19 mouse cellular contexts compared by ENCODE assay signal in genomic region chr3:143147471-143147870, GRCm38 (mm10).
DNase-seq lines count a peak whose midpoint lies in the region; ATAC-seq and TF ChIP-seq lines count a peak whose summit lies in the region.
"Had no signal": no experiment of that assay in that cellular context is flagged by ENCODE, and none has a peak within 500 bp of the region (broad histone marks: within the 10 kb centered on the region; RNA-seq: fewer than 3 reads in every experiment).

No protein-coding gene starts in this region.

- no peaks in the 10 kb centered on the region for H3K79me2 ChIP-seq in CH12.LX (replicated peaks; ENCODE audit: control insufficient read depth, extremely low read depth, insufficient read depth, poor library complexity, severe bottlenecking)

- 53% methylated on average over 8 of the region's 8 CpGs for WGBS in hindbrain, embryonic 12.5 days
- 54% methylated on average over 8 of the region's 8 CpGs for WGBS in hindbrain, postnatal 0 days

- no peaks in the 10 kb centered on the region for H3K36me3 ChIP-seq in hindbrain, embryonic 12.5 days
- no peaks in the 10 kb centered on the region for H3K36me3 ChIP-seq in hindbrain, postnatal 0 days (ENCODE audit: insufficient read depth, low read length)
- H3K36me3 ChIP-seq in CH12.LX (replicated peaks in 1 of 2; ENCODE audit: control insufficient read depth in 1 of 2, insufficient read depth in 1 of 2, low read length in 1 of 2): no peaks in the 10 kb centered on the region
- H3K36me3 ChIP-seq: G1E; intestine, embryonic 15.5 days had no signal

- H3K4me1 ChIP-seq in hindbrain, embryonic 12.5 days: no peaks in the 10 kb centered on the region
- H3K4me1 ChIP-seq in hindbrain, postnatal 0 days (ENCODE audit: insufficient read depth, low read length): no peaks in the 10 kb centered on the region
- no peaks in the 10 kb centered on the region for H3K4me1 ChIP-seq in CH12.LX (ENCODE audit: control insufficient read depth in 1 of 2, insufficient read depth in 2 of 2)
- H3K4me1 ChIP-seq: intestine, embryonic 15.5 days had no signal

- H3K4me3 ChIP-seq in hindbrain, embryonic 12.5 days: no peak overlapping the region
- no peak overlapping the region for H3K4me3 ChIP-seq in hindbrain, postnatal 0 days (ENCODE audit: low read length)
- no peak overlapping the region for H3K4me3 ChIP-seq in CH12.LX (replicated peaks in 1 of 3; ENCODE audit: low read depth in 2 of 3, low read length in 2 of 3, poor library complexity in 1 of 3)
- H3K4me3 ChIP-seq: intestine, embryonic 15.5 days had no signal

- no peak for TF ChIP-seq RAD21 in CH12.LX (IDR thresholded peaks at IDR 0.05; ENCODE audit: low read depth, low read length)

- dilution Hi-C loops in CH12.LX (cut with MboI; ENCODE audit: extremely low pct_ligation_motif_present, extremely low pct_unique_long_range_greater_than_20kb, low sequenced_read_pairs): no loop called here

- no peaks in the 10 kb centered on the region for H3K27me3 ChIP-seq in hindbrain, embryonic 12.5 days
- H3K27me3 ChIP-seq in hindbrain, postnatal 0 days (ENCODE audit: insufficient read depth, low read length): no peaks in the 10 kb centered on the region
- H3K27me3 ChIP-seq in CH12.LX (replicated peaks): no peaks in the 10 kb centered on the region
- H3K27me3 ChIP-seq: intestine, embryonic 15.5 days had no signal

- DNase-seq in hindbrain, postnatal 0 days (ENCODE audit: low spot score): no peak
- DNase-seq in CH12.LX (ENCODE audit: extremely low read depth): peak; percentile 10
- peak; percentile 31 for DNase-seq in embryo, embryonic 10.5 days (ENCODE audit: low spot score)
- DNase-seq in adrenal gland, postnatal 10 days: no peak
- no peak for DNase-seq in urinary bladder, postnatal 10 days (ENCODE audit: low spot score)
- DNase-seq in adrenal gland, adult (ENCODE audit: inconsistent age in 2 of 2, low spot score in 1 of 2): no peak
- DNase-seq: adrenal gland, postnatal 36 days; cerebellum, adult 11 months; cerebellum, postnatal 25 days; gastrocnemius, postnatal 25 days; kidney, postnatal 14 days; liver; lung, adult 18-20 months; thymus, adult 18-20 months had no signal

- no peak for TF ChIP-seq EP300 in CH12.LX (IDR thresholded peaks at IDR 0.05; ENCODE audit: low read length)

- TF ChIP-seq POLR2A in CH12.LX (IDR thresholded peaks at IDR 0.05; ENCODE audit: low read depth, low read length): no peak

- no peak for TF ChIP-seq CTCF in hindbrain, postnatal 0 days (IDR thresholded peaks at IDR 0.05; ENCODE audit: low read depth)
- TF ChIP-seq CTCF in CH12.LX (conservative IDR thresholded peaks at IDR 0.05 in 1 of 2, IDR thresholded peaks at IDR 0.05 in 1 of 2; ENCODE audit: low read depth in 2 of 2, low read length in 2 of 2): no peak

- H3K4me2 ChIP-seq in hindbrain, embryonic 12.5 days (replicated peaks): no peak overlapping the region
- no peak overlapping the region for H3K4me2 ChIP-seq in hindbrain, postnatal 0 days (ENCODE audit: low read depth, low read length)
- no peak overlapping the region for H3K4me2 ChIP-seq in CH12.LX (ENCODE audit: insufficient read depth, low read depth, poor library complexity, severe bottlenecking)
- H3K4me2 ChIP-seq: heart, embryonic 11.5 days; intestine, embryonic 15.5 days had no signal

- peak; percentile 68; the same call in 1 of the 2 replicates for ATAC-seq in hindbrain, embryonic 12.5 days (ENCODE audit: low FRiP score)
- ATAC-seq in hindbrain, postnatal 0 days: no peak
- ATAC-seq in megakaryocyte progenitor cell, adult 5-6 weeks (replicated peaks; ENCODE audit: poor library complexity): peak; percentile 99
- ATAC-seq: intestine, embryonic 15.5 days had no signal

- in situ Hi-C loops in CH12.LX (cut with MboI; ENCODE audit: low pct_ligation_motif_present, low pct_unique_long_range_greater_than_20kb, low sequenced_read_pairs): no loop called here

- no peak overlapping the region for H3K27ac ChIP-seq in hindbrain, embryonic 12.5 days
- no peak overlapping the region for H3K27ac ChIP-seq in hindbrain, postnatal 0 days
- no peak overlapping the region for H3K27ac ChIP-seq in CH12.LX (ENCODE audit: insufficient read depth, low read depth)
- H3K27ac ChIP-seq: intestine, embryonic 15.5 days had no signal

- no peaks in the 10 kb centered on the region for H3K9me3 ChIP-seq in hindbrain, embryonic 12.5 days (replicated peaks)
- H3K9me3 ChIP-seq in hindbrain, postnatal 0 days (ENCODE audit: low read length): no peaks in the 10 kb centered on the region
- H3K9me3 ChIP-seq in CH12.LX (replicated peaks; ENCODE audit: low read length): no peaks in the 10 kb centered on the region
- H3K9me3 ChIP-seq: intestine, embryonic 15.5 days had no signal

- no peak overlapping the region for H3K9ac ChIP-seq in hindbrain, embryonic 12.5 days
- H3K9ac ChIP-seq in hindbrain, postnatal 0 days (replicated peaks; ENCODE audit: low read length): no peak overlapping the region
- no peak overlapping the region for H3K9ac ChIP-seq in CH12.LX (ENCODE audit: insufficient read depth, low read depth)
- H3K9ac ChIP-seq: intestine, embryonic 15.5 days had no signal

TF ChIP-seq in CH12.LX, 34 proteins besides CTCF, POLR2A, EP300 and RAD21:
- TF ChIP-seq NRF1 (IDR thresholded peaks at IDR 0.05; ENCODE audit: low read depth, low read length) (no peak), BHLHE40 (IDR thresholded peaks at IDR 0.05; ENCODE audit: low read depth, low read length) (no peak), ZKSCAN1 (IDR thresholded peaks at IDR 0.05; ENCODE audit: borderline replicate concordance, low read depth, low read length) (no peak), MAX (IDR thresholded peaks at IDR 0.05; ENCODE audit: low read length) (no peak), MEF2A (IDR thresholded peaks at IDR 0.05; ENCODE audit: borderline replicate concordance, low read depth, low read length) (no peak), E2F4 (IDR thresholded peaks at IDR 0.05; ENCODE audit: insufficient replicate concordance, low read depth, low read length) (no peak), GABPA (IDR thresholded peaks at IDR 0.05; ENCODE audit: insufficient replicate concordance, low read depth, low read length) (no peak), HCFC1 (IDR thresholded peaks at IDR 0.05; ENCODE audit: low read depth, low read length) (no peak), ZC3H11A (IDR thresholded peaks at IDR 0.05; ENCODE audit: low read depth, low read length) (no peak), POLR2AphosphoS2 (IDR thresholded peaks at IDR 0.05; ENCODE audit: low read depth, low read length) (no peak), USF1 (IDR thresholded peaks at IDR 0.05; ENCODE audit: low read depth, low read length) (no peak), CHD2 (IDR thresholded peaks at IDR 0.05; ENCODE audit: low read length) (no peak), JUN (IDR thresholded peaks at IDR 0.05; ENCODE audit: insufficient read depth, low read depth, low read length) (no peak), TBP (conservative IDR thresholded peaks at IDR 0.05; ENCODE audit: low read depth, low read length) (no peak), IRF4 (IDR thresholded peaks at IDR 0.05; ENCODE audit: low read depth, low read length) (no peak), USF2 (conservative IDR thresholded peaks at IDR 0.05; ENCODE audit: low read depth, low read length) (no peak), ZMIZ1 (IDR thresholded peaks at IDR 0.05; ENCODE audit: low read depth, low read length) (no peak), ETS1 (conservative IDR thresholded peaks at IDR 0.05; ENCODE audit: low read depth, low read length) (no peak), CHD1 (IDR thresholded peaks at IDR 0.05; ENCODE audit: low read depth, low read length) (no peak), ZNF384 (IDR thresholded peaks at IDR 0.05; ENCODE audit: low read depth, low read length) (no peak)

Comparison
In these comparisons a context has a peak if more than half of its experiments do, and no peak if none do; other contexts are left out.
1. DNase-seq: peak in CH12.LX (single experiment) and embryo, embryonic 10.5 days (single experiment); none in hindbrain, postnatal 0 days (single experiment), adrenal gland, postnatal 10 days (single experiment), urinary bladder, postnatal 10 days (single experiment) and adrenal gland, adult (0 of 2).